Mouse (Mus musculus) bone marrow, adult 2 months (tissue): Measurements from ENCODE around the gene Dnaja3.

Source experiments
- CTCF ChIP-seq: fragments of 200-500 bp; IDR thresholded peaks from 2 replicates; pipeline ENCODE4 v1.5.1; 2011; ENCODE audit warnings: low read length, control low read depth; ENCODE audit not compliant: control insufficient read depth, insufficient read depth
- POLR2A ChIP-seq: fragments of 200-500 bp; IDR thresholded peaks from 2 replicates; pipeline ENCODE4 v1.6.1; 2011; ENCODE audit warnings: low read depth, mild to moderate bottlenecking, control low read depth, low read length, borderline replicate concordance; ENCODE audit not compliant: control insufficient read depth

DNA sequence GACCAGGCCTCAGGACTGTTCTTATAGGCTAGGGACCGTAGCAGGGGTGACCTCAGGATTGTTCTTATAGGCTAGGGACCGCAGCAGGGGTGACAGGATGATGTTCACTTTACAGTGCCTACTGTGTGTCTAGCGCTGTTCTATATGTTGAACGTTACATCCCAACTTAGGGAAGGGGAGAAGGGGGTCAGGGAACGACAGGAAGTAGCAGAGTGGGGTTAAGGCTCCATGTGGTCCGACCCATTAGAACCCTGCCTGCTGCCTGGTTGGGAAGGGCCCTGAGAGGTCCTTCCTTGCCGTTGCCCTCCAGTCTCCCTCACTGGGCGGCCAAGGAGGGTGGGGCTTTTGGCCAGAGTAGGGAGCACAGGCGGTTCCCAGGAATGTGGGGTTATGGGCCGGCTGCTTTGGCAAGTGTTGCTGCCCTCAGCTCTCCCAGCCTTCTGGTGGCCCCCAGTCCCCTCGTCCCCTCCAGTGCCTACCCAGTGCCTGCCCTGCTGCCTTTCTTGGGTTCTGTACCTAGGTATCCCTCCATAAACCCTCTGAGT, 35.4 kb upstream of the Dnaja3 start:
- TF ChIP-seq CTCF: no peak
- no peak for TF ChIP-seq POLR2A
